Mouse (Mus musculus) CH12.LX (cell line): ENCODE results near the gene Dclk1.

Experiments
- BHLHE40 ChIP-seq: IDR thresholded peaks from 2 replicates; pipeline ENCODE4 v1.6.1; 2011; ENCODE audit warnings: mild to moderate bottlenecking, low read depth, low read length, improper control_type of control experiment
- CTCF ChIP-seq, 2 experiments: IDR thresholded peaks in 1 of 2; conservative IDR thresholded peaks in 1 of 2; 2 replicates each; pipeline ENCODE4 v1.5.1; 2011 to 2012; ENCODE audit warnings: low read depth in 2 of 2, low read length in 2 of 2, improper control_type of control experiment in 1 of 2, inconsistent platforms in 1 of 2, mild to moderate bottlenecking in 1 of 2, moderate library complexity in 1 of 2
- EP300 ChIP-seq: IDR thresholded peaks from 2 replicates; pipeline ENCODE4 v1.6.1; 2011; ENCODE audit warnings: low read length, improper control_type of control experiment
- GABPA ChIP-seq: IDR thresholded peaks from 2 replicates; pipeline ENCODE4 v1.6.1; 2012; ENCODE audit warnings: low read depth, low read length, improper control_type of control experiment, inconsistent platforms; ENCODE audit not compliant: insufficient replicate concordance
- KAT2A ChIP-seq: IDR thresholded peaks from 2 replicates; pipeline ENCODE4 v1.6.1; 2012; ENCODE audit warnings: low read length, improper control_type of control experiment, inconsistent platforms; ENCODE audit not compliant: insufficient replicate concordance
- MAFK ChIP-seq: IDR thresholded peaks from 2 replicates; pipeline ENCODE4 v1.6.1; 2011; ENCODE audit warnings: low read length, improper control_type of control experiment; ENCODE audit not compliant: insufficient replicate concordance
- POLR2A ChIP-seq: IDR thresholded peaks from 2 replicates; pipeline ENCODE4 v1.6.1; 2011; ENCODE audit warnings: low read depth, mild to moderate bottlenecking, improper control_type of control experiment, low read length
- TBP ChIP-seq: conservative IDR thresholded peaks from 2 replicates; pipeline ENCODE4 v1.6.1; 2011; ENCODE audit warnings: low read depth, low read length, improper control_type of control experiment
- USF1 ChIP-seq: IDR thresholded peaks from 2 replicates; pipeline ENCODE4 v1.6.1; 2014; ENCODE audit warnings: low read depth, mild to moderate bottlenecking, inconsistent platforms, low read length, improper control_type of control experiment
- ZKSCAN1 ChIP-seq: IDR thresholded peaks from 2 replicates; pipeline ENCODE4 v1.6.1; 2012; ENCODE audit warnings: low read depth, inconsistent platforms, low read length, improper control_type of control experiment, borderline replicate concordance
- ZMIZ1 ChIP-seq: IDR thresholded peaks from 2 replicates; pipeline ENCODE4 v1.6.1; 2012; ENCODE audit warnings: low read depth, mild to moderate bottlenecking, inconsistent platforms, low read length, improper control_type of control experiment

- TF ChIP-seq MAFK (no peak), KAT2A (no peak), TBP (no peak), CTCF (conservative IDR thresholded peaks at IDR 0.05 in 1 of 2, IDR thresholded peaks at IDR 0.05 in 1 of 2; ENCODE audit: low read depth in 2 of 2, low read length in 2 of 2) (no peak), POLR2A (no peak), GABPA (no peak), EP300 (no peak), ZMIZ1 (no peak), BHLHE40 (no peak), ZKSCAN1 (no peak), USF1 (no peak)
Observed at GRCm38 (mm10) chr3:55430022-55430549, 187.9 kb downstream of the Dclk1 start.
